In the genomic region with DNA sequence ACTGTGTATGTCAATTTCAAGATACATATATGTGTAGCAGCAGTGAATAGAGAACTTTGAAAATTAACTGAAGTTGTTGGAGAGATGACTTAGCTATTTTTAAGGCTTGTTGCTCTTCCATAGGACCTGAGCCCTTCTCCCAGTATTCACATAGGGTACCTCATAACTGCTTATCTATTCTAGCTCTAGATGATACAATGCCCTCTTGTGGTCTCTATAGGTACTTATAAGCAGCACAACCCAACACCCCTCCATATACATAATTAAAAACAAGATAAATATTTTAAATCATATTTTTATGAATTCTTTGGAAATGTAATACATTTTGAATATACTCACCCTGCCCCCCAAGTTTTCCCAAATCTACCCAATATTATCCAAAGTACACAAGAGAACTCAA, we compare ENCODE assay signal across 15 mouse cellular contexts. TPM values are rescaled to one million over a fixed set of nuclear protein-coding genes. Genes with fewer than 3 reads are reported as not detected.
DNase-seq lines count a peak whose midpoint lies in the region; ATAC-seq and TF ChIP-seq lines count a peak whose summit lies in the region.
"Had no signal": no experiment of that assay in that cellular context is flagged by ENCODE, and none has a peak within 500 bp of the region (broad histone marks: within the 10 kb centered on the region; RNA-seq: fewer than 3 reads in every experiment).

No protein-coding gene starts in this region.

- intact Hi-C loops in heart, adult 2 months (cut with DNase I), result loop anchor here (5.0 kb wide), 1 partner anchor 656 kb away; no protein-coding TSS in a partner anchor

- no peak for DNase-seq in heart, adult 2 months
- no peak for DNase-seq in heart, adult 8-10 months (ENCODE audit: low spot score)
- peak; percentile 44 for DNase-seq in lung, embryonic 14.5 days
- no peak for DNase-seq in lung, adult 2 months
- DNase-seq in MEL-GATA-1-ER (ENCODE audit: extremely low read depth, low read depth), result peak; percentile 40
- DNase-seq in retina, postnatal 1 day, result peak; percentile 37
- DNase-seq: cerebellum, postnatal 14 days; heart, adult 18-20 months; heart, postnatal 14 days; kidney, adult 18-20 months; liver, embryonic 13.5 days; right cerebral cortex, postnatal 25 days; thymus, postnatal 36 days had no signal

- no peak overlapping the region for H3K4me3 ChIP-seq in heart, adult 2 months
- no peak overlapping the region for H3K4me3 ChIP-seq in lung, embryonic 14.5 days (ENCODE audit: low read depth, low read length)
- H3K4me3 ChIP-seq in lung, adult 2 months (replicated peaks; ENCODE audit: extremely low read depth, low read depth, low read length), result no peak overlapping the region
- H3K4me3 ChIP-seq: liver, embryonic 13.5 days had no signal

- no peaks in the 10 kb centered on the region for H3K4me1 ChIP-seq in heart, adult 2 months (ENCODE audit: control insufficient read depth, insufficient read depth, low read length)
- no peaks in the 10 kb centered on the region for H3K4me1 ChIP-seq in lung, embryonic 14.5 days (ENCODE audit: insufficient read depth)
- H3K4me1 ChIP-seq in lung, adult 2 months (ENCODE audit: control insufficient read depth, insufficient read depth, low read length), result no peaks in the 10 kb centered on the region; the same call in 1 of the 2 replicates
- H3K4me1 ChIP-seq: liver, embryonic 13.5 days had no signal

- no peak for ATAC-seq in lung, embryonic 14.5 days (ENCODE audit: insufficient read depth)
- no peak for ATAC-seq in erythroid progenitor cell, adult 5-6 weeks (replicated peaks; ENCODE audit: low FRiP score, poor library complexity, severe bottlenecking)

- H3K9ac ChIP-seq in heart, adult 2 months (ENCODE audit: low read depth, low read length), result no peak overlapping the region
- H3K9ac ChIP-seq in lung, embryonic 14.5 days, result no peak overlapping the region
- H3K9ac ChIP-seq: liver, embryonic 13.5 days had no signal

- no peaks in the 10 kb centered on the region for H3K79me2 ChIP-seq in heart, adult 2 months (replicated peaks; ENCODE audit: control insufficient read depth, insufficient read depth, low read length)

- H3K27me3 ChIP-seq in heart, adult 2 months (ENCODE audit: control insufficient read depth, insufficient read depth, low read length), result no peaks in the 10 kb centered on the region
- H3K27me3 ChIP-seq in lung, embryonic 14.5 days (ENCODE audit: insufficient read depth, low read length), result no peaks in the 10 kb centered on the region

- no peak for TF ChIP-seq POLR2A in heart, adult 2 months (IDR thresholded peaks at IDR 0.05; ENCODE audit: insufficient read depth, low read depth, low read length)
- no peak for TF ChIP-seq POLR2A in lung, adult 2 months (IDR thresholded peaks at IDR 0.05; ENCODE audit: borderline replicate concordance, extremely low read depth, low read depth, low read length)

- H3K27ac ChIP-seq in heart, adult 2 months, result no peak overlapping the region
- H3K27ac ChIP-seq in lung, embryonic 14.5 days (ENCODE audit: low read depth), result no peak overlapping the region
- H3K27ac ChIP-seq: liver, embryonic 13.5 days had no signal

- H3K4me2 ChIP-seq in lung, embryonic 14.5 days, result no peak overlapping the region
- H3K4me2 ChIP-seq: liver, embryonic 13.5 days had no signal

- peak; percentile 63 for TF ChIP-seq CTCF in heart, adult 2 months (IDR thresholded peaks at IDR 0.05)
- TF ChIP-seq CTCF in lung, embryonic 14.5 days (IDR thresholded peaks at IDR 0.05; ENCODE audit: low read depth), result peak; percentile 33; the same call in 1 of the 2 replicates
- no peak for TF ChIP-seq CTCF in lung, adult 2 months (IDR thresholded peaks at IDR 0.05; ENCODE audit: insufficient read depth, low read length)

- no peaks in the 10 kb centered on the region for H3K9me3 ChIP-seq in lung, embryonic 14.5 days (ENCODE audit: low read depth, low read length)
- H3K9me3 ChIP-seq: liver, embryonic 13.5 days had no signal

- TF ChIP-seq EP300 in heart, adult 2 months (IDR thresholded peaks at IDR 0.05; ENCODE audit: insufficient read depth, low read depth, low read length), result no peak

- H3K36me3 ChIP-seq in heart, adult 2 months (ENCODE audit: control insufficient read depth, insufficient read depth, low read length), result no peaks in the 10 kb centered on the region
- H3K36me3 ChIP-seq in lung, embryonic 14.5 days (ENCODE audit: insufficient read depth), result no peaks in the 10 kb centered on the region
- H3K36me3 ChIP-seq: liver, embryonic 13.5 days had no signal

RNA-seq across cellular contexts. Expression of a gene that starts 3.2 kb away (rescaled TPM):
- total RNA-seq in heart, adult 2 months (2021), result 1 to 10 TPM; 6.5 to 8.0 TPM
- polyA plus RNA-seq in heart, adult 2 months (2012; rRNA removed), result 15.8 and 20.4 TPM in 2 replicates
- total RNA-seq in heart, adult 8-10 months (2022), result 1 to 10 TPM; 5.2 to 9.5 (median 8.1) TPM
- 12.0 and 14.0 TPM in 2 replicates for polyA plus RNA-seq in lung, embryonic 14.5 days (2014; fragmentation: Nextera tagmentation; extraction: Ambion mirVana)
- 5.1 and 6.1 TPM in 2 replicates for polyA plus RNA-seq in lung, adult 2 months (2012; rRNA removed)
- not detected in 2 replicates for total RNA-seq in erythroid progenitor cell, adult 5-6 weeks (2015; ENCODE audit: low replicate concordance)
- not detected in 2 replicates for total RNA-seq in erythroid progenitor cell, adult 5-6 weeks (2017; ENCODE audit: low replicate concordance)
- total RNA-seq: megakaryocyte, adult 5-6 weeks had no signal

RNA-seq across cellular contexts. Expression of a gene that starts 9.8 kb away (rescaled TPM):
- 100 to 1,000 TPM; 155 to 179 TPM for total RNA-seq in heart, adult 2 months (2021)
- polyA plus RNA-seq in heart, adult 2 months (2012; rRNA removed), result 155 and 205 TPM in 2 replicates
- total RNA-seq in heart, adult 8-10 months (2022), result 100 to 1,000 TPM; 157 to 195 (median 180) TPM
- polyA plus RNA-seq in lung, embryonic 14.5 days (2014; fragmentation: Nextera tagmentation; extraction: Ambion mirVana), result 7.4 and 10.6 TPM in 2 replicates
- polyA plus RNA-seq in lung, adult 2 months (2012; rRNA removed), result 47.8 and 59.1 TPM in 2 replicates
- 1.3 and 1.4 TPM in 2 replicates for total RNA-seq in erythroid progenitor cell, adult 5-6 weeks (2015; ENCODE audit: low replicate concordance)
- total RNA-seq in erythroid progenitor cell, adult 5-6 weeks (2017; ENCODE audit: low replicate concordance), result 0.51 TPM in 1 of 2 replicates, not detected in the other
- total RNA-seq: megakaryocyte, adult 5-6 weeks had no signal

RNA-seq across cellular contexts. Expression of a gene that starts 23.9 kb away (rescaled TPM):
- total RNA-seq in heart, adult 2 months (2021), result not detected
- 0.04 TPM in 1 of 2 replicates, not detected in the other for polyA plus RNA-seq in heart, adult 2 months (2012; rRNA removed)
- total RNA-seq in heart, adult 8-10 months (2022), result under 1 TPM in 1 of 4 experiments, not detected in 3; 0.19 TPM
- 4.1 and 6.6 TPM in 2 replicates for polyA plus RNA-seq in lung, embryonic 14.5 days (2014; fragmentation: Nextera tagmentation; extraction: Ambion mirVana)
- polyA plus RNA-seq in lung, adult 2 months (2012; rRNA removed), result 1.3 and 1.4 TPM in 2 replicates
- total RNA-seq in erythroid progenitor cell, adult 5-6 weeks (2015; ENCODE audit: low replicate concordance), result not detected in 2 replicates
- not detected in 2 replicates for total RNA-seq in erythroid progenitor cell, adult 5-6 weeks (2017; ENCODE audit: low replicate concordance)
- total RNA-seq: heart, adult 18-20 months; heart, postnatal 14 days had no signal

RNA-seq across cellular contexts. Expression of a gene that starts 52.8 kb away (rescaled TPM):
- total RNA-seq in heart, adult 2 months (2021), result 10 to 100 TPM; 71.8 to 79.5 TPM
- 43.1 and 70.9 TPM in 2 replicates for polyA plus RNA-seq in heart, adult 2 months (2012; rRNA removed)
- total RNA-seq in heart, adult 8-10 months (2022), result 10 to 100 TPM; 65.8 to 86.6 (median 78.8) TPM
- polyA plus RNA-seq in lung, embryonic 14.5 days (2014; fragmentation: Nextera tagmentation; extraction: Ambion mirVana), result 235 and 244 TPM in 2 replicates
- polyA plus RNA-seq in lung, adult 2 months (2012; rRNA removed), result 39.7 and 71.0 TPM in 2 replicates
- 110 and 144 TPM in 2 replicates for total RNA-seq in erythroid progenitor cell, adult 5-6 weeks (2015; ENCODE audit: low replicate concordance)
- total RNA-seq in erythroid progenitor cell, adult 5-6 weeks (2017; ENCODE audit: low replicate concordance), result 56.3 and 68.2 TPM in 2 replicates

RNA-seq across cellular contexts. Expression of a gene that starts 53.3 kb away (rescaled TPM):
- total RNA-seq in heart, adult 2 months (2021), result 10 to 100 TPM; 25.4 to 29.7 TPM
- polyA plus RNA-seq in heart, adult 2 months (2012; rRNA removed), result 32.9 and 35.3 TPM in 2 replicates
- total RNA-seq in heart, adult 8-10 months (2022), result 10 to 100 TPM; 26.6 to 29.7 (median 28.2) TPM
- 15.5 and 15.6 TPM in 2 replicates for polyA plus RNA-seq in lung, embryonic 14.5 days (2014; fragmentation: Nextera tagmentation; extraction: Ambion mirVana)
- polyA plus RNA-seq in lung, adult 2 months (2012; rRNA removed), result 49.9 and 53.6 TPM in 2 replicates
- total RNA-seq in erythroid progenitor cell, adult 5-6 weeks (2015; ENCODE audit: low replicate concordance), result 11.5 and 14.7 TPM in 2 replicates
- 1.7 and 3.8 TPM in 2 replicates for total RNA-seq in erythroid progenitor cell, adult 5-6 weeks (2017; ENCODE audit: low replicate concordance)

Comparison
In these comparisons a context has a peak if more than half of its experiments do, and no peak if none do; other contexts are left out.
1. DNase-seq: peak in lung, embryonic 14.5 days (single experiment), MEL-GATA-1-ER (single experiment) and retina, postnatal 1 day (single experiment); none in heart, adult 2 months (0 of 2), heart, adult 8-10 months (single experiment) and lung, adult 2 months (single experiment).
2. RNA of a gene that starts 3.2 kb away (total RNA-seq): 5.2 to 9.5 TPM in heart, adult 8-10 months and 6.5 to 8.0 TPM in heart, adult 2 months; not detected in erythroid progenitor cell, adult 5-6 weeks; every median in the first group is over 4 times any median in the second.
3. RNA of a gene that starts 9.8 kb away (total RNA-seq): 157 to 195 TPM in heart, adult 8-10 months and 155 to 179 TPM in heart, adult 2 months; 0.51 to 1.4 TPM in erythroid progenitor cell, adult 5-6 weeks; every median in the first group is over 10 times any median in the second.